In the genomic region with DNA sequence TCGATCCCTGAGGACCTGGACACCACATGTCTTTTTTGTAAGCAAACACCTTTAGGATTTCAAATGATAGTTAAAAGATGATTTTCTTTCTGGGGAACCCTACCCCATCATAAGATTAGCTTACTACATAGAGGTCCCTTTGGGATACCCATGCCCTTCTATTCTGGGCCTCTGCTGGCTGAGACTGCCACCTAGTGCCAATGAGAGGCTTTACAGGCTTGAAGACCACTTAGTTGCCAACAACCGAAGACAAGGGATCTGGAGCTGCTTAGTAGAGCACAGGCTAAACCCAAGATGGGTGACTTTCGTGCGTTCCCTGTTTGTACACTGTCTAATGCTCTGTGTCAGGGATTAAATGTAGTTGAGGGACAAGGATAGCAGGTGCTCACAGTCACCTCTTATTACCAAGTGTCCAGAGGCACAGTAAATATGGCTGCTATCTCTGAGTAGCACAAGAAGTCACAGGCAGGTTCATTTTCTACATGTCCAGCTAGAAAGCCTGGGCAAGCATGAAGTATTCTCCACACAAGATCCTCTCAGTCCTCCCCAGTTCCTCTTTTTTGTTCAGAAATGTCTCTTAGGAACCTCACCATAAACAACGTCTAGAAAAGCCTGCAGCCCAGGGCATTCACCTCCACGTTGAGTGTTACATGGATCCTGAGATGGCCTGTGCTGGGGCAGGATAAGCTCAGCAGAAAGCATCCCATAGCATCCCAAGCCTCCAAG, we compare ENCODE assay signal across 8 mouse cellular contexts. TPM values are rescaled to one million over a fixed set of nuclear protein-coding genes. Genes with fewer than 3 reads are reported as not detected.
DNase-seq lines count a peak whose midpoint lies in the region; ATAC-seq and TF ChIP-seq lines count a peak whose summit lies in the region.

No protein-coding gene starts in this region.

- no peak for TF ChIP-seq POLR2A in lung, adult 2 months (IDR thresholded peaks at IDR 0.05; ENCODE audit: borderline replicate concordance, extremely low read depth, low read depth, low read length)

- H3K9ac ChIP-seq in hindbrain, embryonic 16.5 days (ENCODE audit: low read depth, low read length), result no peak overlapping the region

- DNase-seq in hindbrain, embryonic 10.5 days (ENCODE audit: low spot score), result peak; percentile 51
- peak; percentile 88 for DNase-seq in NIH3T3 (ENCODE audit: low read depth)
- peak; percentile 72 to 76 for DNase-seq in cerebellum, postnatal 14 days
- DNase-seq in gastrocnemius, postnatal 25 days, result peak; percentile 40
- DNase-seq in kidney, postnatal 10 days, result peak; percentile 70
- DNase-seq in lung, adult 2 months, result peak; percentile 56
- DNase-seq in right cerebral cortex, adult 2 months (ENCODE audit: low spot score in 2 of 2), result peak; percentile 60 to 61

- no peaks in the 10 kb centered on the region for H3K9me3 ChIP-seq in hindbrain, embryonic 10.5 days
- no peaks in the 10 kb centered on the region for H3K9me3 ChIP-seq in hindbrain, embryonic 16.5 days (ENCODE audit: control insufficient read depth, low read length)

- TF ChIP-seq CTCF in lung, adult 2 months (IDR thresholded peaks at IDR 0.05; ENCODE audit: insufficient read depth, low read length), result peak; percentile 91

- WGBS in hindbrain, embryonic 10.5 days, result 66% methylated on average over 6 of the region's 6 CpGs
- WGBS in hindbrain, embryonic 16.5 days, result 71% methylated on average over 6 of the region's 6 CpGs
- 54% methylated on average over 6 of the region's 6 CpGs for WGBS in lung, adult 2 months

- H3K4me3 ChIP-seq in hindbrain, embryonic 10.5 days, result no peak overlapping the region
- no peak overlapping the region for H3K4me3 ChIP-seq in hindbrain, embryonic 16.5 days (ENCODE audit: low read length)
- H3K4me3 ChIP-seq in lung, adult 2 months (replicated peaks; ENCODE audit: extremely low read depth, low read depth, low read length), result no peak overlapping the region

- no peak for ATAC-seq in hindbrain, embryonic 16.5 days

- no peaks in the 10 kb centered on the region for H3K27me3 ChIP-seq in hindbrain, embryonic 10.5 days (ENCODE audit: insufficient read depth, poor library complexity, severe bottlenecking)
- H3K27me3 ChIP-seq in hindbrain, embryonic 16.5 days (replicated peaks; ENCODE audit: control insufficient read depth, insufficient read depth, low read length), result no peaks in the 10 kb centered on the region

- H3K4me1 ChIP-seq in hindbrain, embryonic 10.5 days (replicated peaks), result peaks cover 37% of the 10 kb centered on the region
- H3K4me1 ChIP-seq in hindbrain, embryonic 16.5 days (ENCODE audit: control insufficient read depth, insufficient read depth, low read depth, low read length), result no peaks in the 10 kb centered on the region
- H3K4me1 ChIP-seq in lung, adult 2 months (ENCODE audit: control insufficient read depth, insufficient read depth, low read length), result peaks cover 7% of the 10 kb centered on the region; the same call in 1 of the 2 replicates

- no peak overlapping the region for H3K4me2 ChIP-seq in hindbrain, embryonic 16.5 days (ENCODE audit: low read length)

- H3K27ac ChIP-seq in hindbrain, embryonic 10.5 days, result no peak overlapping the region
- no peak overlapping the region for H3K27ac ChIP-seq in hindbrain, embryonic 16.5 days (ENCODE audit: low read depth, low read length)

- no peaks in the 10 kb centered on the region for H3K36me3 ChIP-seq in hindbrain, embryonic 10.5 days
- no peaks in the 10 kb centered on the region for H3K36me3 ChIP-seq in hindbrain, embryonic 16.5 days (ENCODE audit: control insufficient read depth, insufficient read depth, low read length)

RNA-seq across cellular contexts. Expression of a gene that starts 37.6 kb away (rescaled TPM):
- 79.6 and 88.3 TPM in 2 replicates for polyA plus RNA-seq in hindbrain, embryonic 10.5 days (2016; fragmentation: Nextera tagmentation; extraction: Ambion mirVana)
- polyA plus RNA-seq in hindbrain, embryonic 16.5 days (2015; fragmentation: Nextera tagmentation; extraction: Ambion mirVana), result 94.9 and 99.7 TPM in 2 replicates
- total RNA-seq in gastrocnemius, postnatal 25 days (2021), result 10 to 100 TPM; 14.0 to 15.8 TPM
- polyA plus RNA-seq in lung, adult 2 months (2012; rRNA removed), result 89.6 and 90.7 TPM in 2 replicates
